Mouse (Mus musculus) CH12F3 (cell line): ENCODE measurements around the gene Itfg2.

Experiments
- in situ Hi-C: fragments of 300-500 bp; cut with MboI; formaldehyde crosslinking; loops from 2 replicates; pipeline ENCODE4 v1.14.3; 2020; ENCODE audit warnings: low sequenced_read_pairs

The Itfg2 gene

DNA sequence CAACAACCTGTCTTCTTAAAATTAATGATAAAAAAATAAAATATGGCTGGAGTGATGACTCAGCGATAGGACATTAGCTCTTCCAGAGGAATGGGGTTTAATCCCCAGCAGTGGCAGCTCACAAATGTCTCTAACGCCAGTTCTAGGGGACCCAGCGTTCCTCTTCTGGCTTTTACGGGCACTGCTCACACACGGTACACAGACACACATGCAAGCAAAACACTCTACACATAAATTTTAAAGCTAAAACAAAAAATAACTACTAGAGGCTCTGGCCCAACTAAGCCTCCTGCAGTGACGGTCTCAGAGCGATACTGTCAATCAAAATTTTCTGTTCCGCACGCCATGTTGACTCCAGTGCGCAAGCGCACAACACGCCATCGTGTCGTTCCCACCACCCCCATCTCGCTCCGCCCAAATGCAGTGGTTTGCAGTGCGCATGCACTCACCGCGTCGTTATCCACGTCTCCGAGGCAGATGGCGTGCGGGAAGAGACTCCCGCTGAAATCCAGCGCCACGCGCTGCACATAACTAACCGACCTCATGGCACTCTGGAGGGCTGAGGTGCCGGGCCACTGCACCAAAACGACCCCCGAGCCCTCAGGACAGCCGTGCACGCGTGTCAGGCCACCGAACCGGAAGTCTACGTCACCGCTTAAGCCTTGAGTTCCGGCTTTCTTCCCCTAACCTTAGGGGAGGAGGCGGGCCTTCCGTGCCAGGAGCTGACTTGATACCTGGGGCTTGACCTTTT, at the start of gene Itfg2:
Gene Itfg2, minus strand, starts transcription at position 663 of the 751 bp plus-strand sequence.
- in situ Hi-C loops: no loop called here

DNA sequence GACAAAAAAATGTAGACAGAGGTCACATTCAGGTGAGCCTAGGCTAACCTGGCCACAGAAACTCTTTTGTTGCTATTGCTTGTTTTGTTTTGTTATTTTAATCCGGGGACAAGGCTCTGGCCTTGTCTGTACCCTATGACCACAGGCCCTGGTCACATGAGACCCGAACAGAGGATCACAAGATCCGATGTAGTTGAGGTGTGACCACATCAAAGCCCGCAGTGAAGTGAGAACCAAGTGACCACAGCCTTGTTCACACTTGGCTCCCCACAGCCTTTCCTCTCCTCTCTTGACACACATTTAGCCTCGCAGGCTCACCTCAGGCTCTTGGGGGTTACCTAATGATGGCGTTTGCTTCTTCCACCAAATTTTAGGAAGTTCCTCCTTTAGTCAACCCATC, 49.4 kb upstream of the Itfg2 start:
- in situ Hi-C loops: no loop called here

DNA sequence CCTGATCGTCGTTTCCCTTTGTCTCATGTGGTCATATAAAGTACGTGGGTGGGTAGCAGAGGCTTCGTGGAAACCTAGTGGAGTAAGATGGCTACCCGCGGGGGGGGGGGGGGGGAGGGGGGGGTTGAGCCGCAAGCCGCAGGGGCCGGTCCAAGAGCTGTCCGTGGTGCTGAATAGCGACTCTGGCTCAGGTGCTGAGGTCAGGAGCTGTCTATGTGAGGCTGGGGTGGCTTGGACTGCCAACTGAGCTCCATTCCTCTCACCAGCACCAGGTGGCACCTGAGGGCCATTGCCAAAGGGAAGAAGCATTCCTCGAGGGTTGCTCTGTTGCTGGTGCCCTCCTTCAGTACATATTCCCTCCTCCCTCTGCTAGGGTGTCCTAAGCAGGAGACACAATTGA, 44.7 kb upstream of the Itfg2 start:
- in situ Hi-C loops: no loop called here

DNA sequence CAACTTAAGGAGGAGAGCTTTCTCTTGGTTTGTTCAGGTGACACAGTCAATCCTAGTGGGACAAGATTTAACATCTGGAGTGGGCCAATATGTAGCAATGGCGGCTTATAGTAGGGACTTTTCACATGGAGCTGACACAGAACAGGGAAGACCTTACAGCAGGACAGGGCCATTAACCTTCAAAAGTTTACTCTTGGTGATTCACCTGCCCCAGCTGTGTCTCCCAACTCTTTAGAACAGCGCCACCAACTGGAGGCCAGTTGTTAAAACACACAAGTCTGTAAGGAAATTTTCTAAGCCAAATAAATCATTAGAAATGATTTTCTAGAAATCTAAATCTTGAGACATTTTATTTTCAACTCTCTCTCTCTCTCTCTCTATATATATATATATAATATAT, 42.6 kb upstream of the Itfg2 start:
- in situ Hi-C loops: no loop called here

DNA sequence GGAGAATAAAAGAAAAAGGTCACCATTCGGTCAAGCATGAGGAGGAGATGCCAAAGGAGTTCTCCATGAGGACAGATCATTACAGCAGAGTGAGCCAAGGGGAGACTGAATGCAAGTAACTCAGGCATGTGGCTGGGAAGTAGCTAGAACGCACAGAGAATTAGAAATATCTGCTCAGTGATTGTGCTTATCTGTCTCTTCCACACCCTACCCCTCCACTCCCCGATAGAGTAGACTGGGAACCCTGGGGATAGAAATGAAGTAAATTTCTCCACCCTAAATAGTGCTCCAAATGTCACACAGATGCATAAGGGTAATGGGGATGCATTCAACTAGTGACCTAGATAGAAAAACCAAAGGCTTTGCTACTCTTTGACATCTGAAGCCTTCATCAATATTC, 41.8 kb upstream of the Itfg2 start:
- in situ Hi-C loops: no loop called here

DNA sequence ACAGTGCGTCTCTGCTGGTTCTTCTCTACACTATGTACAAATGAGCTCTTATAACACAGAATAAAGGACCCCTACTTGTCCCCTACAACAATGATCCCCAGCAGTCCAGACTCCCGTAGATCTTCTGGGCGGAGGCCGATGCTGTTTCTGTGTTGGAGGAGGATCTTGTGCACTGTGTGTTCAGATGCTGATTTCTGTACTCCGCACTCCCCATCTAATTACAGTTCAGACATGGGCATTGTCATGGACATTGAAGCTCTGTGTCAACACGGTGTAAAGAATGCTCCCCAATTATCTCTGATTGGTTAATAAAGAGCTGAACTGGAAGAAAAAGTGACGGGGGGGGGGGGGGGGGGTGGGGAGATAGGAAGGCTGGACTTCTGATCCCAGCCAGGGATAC, 41.3 kb upstream of the Itfg2 start:
- in situ Hi-C loops: no loop called here

DNA sequence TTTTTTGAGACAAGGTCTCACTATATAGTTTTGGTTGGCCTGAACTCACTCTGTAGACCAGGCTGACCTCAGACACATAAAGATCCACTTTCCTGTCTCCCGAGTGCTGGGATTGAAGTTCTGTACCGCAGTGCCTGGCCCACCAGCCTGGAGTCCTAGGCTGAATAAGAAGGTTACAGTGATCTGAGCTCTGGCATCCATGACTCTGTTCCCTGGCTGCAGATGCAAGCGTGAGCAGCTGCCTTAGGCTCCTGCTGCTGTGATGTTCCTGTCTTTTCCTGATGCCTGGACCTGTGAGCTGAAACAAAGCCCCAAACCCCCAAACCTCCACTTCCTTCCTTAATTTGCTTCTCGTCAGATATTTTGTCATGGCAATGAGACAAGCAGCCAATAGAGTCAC, 40.3 kb upstream of the Itfg2 start:
- in situ Hi-C loops: no loop called here

DNA sequence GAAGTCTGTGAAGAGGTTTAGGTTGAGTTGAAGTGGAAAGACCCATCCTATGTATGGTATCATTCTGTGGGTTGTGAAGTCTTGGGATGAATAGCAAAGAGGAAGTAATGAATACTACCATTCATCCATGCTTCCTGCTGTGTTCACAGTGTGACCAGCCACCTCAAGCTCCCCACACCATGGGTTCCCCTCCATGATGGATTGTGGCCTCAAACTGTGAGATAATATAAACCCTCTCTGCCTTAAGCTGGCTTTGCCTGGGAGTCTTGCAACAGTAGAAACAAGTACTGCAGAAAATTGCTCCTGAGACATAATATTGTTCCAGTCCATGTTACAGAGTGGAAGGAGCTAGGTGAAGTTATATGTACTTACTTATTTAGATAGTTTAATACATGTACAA, 36.9 kb upstream of the Itfg2 start:
- in situ Hi-C loops: no loop called here

DNA sequence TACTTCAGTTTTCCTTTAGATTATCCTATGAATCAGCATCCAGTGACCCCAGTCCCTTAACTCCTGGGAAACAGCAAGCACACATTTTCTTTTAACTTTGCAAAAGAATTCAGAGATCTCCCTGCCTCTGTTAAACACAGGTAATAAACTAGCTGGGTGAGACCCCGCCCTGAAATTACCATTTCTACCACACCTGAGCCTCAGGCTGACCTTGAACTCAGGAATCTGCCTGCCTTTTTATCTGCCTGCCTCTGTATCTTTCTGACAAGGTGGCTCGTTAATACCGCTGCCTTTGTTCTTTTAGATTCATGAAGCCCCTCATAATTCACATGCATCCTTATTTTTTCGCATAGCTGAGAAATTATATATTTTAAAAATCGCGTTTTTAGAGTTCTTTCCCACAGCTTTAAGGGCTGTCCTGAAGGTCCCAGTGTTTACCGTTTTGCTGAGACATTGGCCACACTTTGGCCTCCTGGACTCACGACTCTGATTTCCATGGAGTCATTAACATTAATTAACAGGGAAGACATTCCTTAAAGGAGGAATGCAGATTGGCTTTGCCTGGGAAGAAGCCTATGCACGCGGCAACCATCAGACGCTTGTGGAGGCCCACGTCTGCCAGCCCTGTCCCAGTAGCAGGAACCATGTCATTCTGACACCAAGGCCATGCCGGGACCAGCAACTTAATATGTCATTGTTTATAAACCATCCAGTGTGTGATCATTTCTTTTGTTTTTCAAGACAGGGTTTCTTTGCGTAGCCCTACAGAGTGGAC, 36.2 kb upstream of the Itfg2 start:
- in situ Hi-C loops: no loop called here

DNA sequence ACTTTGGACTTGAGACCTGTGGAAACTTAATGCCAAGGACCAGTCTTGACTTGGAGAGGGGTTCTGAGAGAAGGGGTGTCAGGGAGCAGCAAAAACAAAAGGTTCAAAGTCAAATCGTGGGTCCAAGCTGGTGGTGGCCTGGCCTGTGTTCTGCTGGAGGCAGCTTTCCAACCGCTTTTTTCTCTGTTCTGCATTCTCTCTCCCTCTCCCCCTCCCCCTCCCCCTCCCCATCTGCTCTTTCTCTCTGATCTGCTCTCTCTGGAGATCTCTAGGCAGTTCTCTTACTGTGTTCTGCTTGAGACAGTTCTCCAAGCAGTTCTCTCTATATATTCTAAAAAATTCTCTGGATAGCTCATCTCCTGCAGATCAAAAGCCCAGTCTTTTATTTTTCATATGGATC, 35.6 kb upstream of the Itfg2 start:
- in situ Hi-C loops: no loop called here

DNA sequence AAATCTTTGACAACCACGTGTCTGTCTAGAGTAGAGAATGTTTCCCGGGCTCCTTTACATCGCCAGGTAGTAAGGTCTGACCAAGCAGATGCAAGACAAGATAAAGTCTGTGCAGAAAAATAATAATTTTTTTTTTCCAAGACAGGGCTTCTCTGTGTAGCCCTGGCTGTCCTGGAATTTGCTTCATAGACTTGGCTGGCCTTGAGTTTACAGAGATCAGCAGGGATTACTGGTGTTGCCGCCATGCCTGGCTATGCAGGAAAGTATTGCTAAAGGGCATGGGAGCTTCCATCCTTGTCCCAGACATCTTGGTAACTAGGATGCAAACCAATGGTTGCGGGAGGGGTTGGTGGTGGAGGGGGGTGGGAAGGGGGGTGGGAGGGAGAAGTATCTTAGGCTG, 32.5 kb upstream of the Itfg2 start:
- in situ Hi-C loops: no loop called here

DNA sequence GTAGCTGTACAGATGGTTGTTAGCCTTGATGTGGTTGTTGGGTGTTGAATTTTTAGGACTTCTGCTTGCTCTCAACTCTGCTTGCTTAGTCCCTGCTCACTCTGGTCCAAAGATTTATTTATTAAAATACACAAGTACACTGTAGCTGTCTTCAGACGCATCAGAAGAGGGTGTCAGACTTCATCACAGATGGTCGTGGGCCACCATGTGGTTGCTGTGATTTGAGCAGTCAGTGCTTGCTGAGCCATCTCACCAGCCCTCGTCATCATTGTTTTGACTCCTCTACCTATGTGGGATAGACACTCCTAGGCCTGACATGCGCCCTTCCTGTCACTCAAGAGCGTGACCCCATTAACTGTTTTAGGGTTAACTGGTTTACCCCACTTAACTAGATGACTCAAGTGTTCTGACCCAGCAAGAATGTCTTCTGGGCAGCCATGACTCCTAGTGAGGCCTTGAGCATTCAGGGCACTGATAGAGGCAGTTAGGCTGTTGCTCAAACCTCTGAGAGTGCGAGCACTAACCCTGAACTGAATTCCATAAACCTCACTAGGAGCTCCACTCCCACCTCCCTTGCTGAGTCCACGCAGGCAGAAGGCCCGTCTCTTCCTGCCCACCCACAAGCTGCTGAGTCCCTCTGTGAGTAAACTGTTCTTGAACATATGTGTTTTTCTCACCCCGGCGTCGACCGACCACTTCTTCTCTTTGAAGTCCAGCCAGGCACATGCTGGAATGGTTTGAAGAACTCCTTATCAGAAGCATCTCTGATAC, 31.3 kb upstream of the Itfg2 start:
- in situ Hi-C loops: no loop called here

DNA sequence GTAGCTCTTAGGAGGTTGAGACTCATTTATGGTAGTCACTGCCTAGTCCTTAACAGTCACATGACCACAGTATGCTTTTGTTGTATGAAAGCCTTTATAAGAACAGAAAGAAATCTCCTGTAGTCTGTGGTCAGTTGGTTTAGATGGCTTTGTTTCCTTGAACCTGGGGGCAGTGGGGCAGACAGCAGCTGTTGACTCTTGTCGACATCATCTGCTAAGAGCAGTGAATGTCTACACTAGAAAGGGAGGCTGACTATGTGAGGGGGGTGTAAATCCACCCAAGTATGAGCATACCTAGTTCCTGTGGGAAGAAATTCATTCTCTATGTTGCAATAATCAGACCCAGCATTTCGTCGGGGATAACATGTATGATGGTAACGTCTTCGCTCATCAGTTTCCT, 22.3 kb upstream of the Itfg2 start:
- in situ Hi-C loops: no loop called here

DNA sequence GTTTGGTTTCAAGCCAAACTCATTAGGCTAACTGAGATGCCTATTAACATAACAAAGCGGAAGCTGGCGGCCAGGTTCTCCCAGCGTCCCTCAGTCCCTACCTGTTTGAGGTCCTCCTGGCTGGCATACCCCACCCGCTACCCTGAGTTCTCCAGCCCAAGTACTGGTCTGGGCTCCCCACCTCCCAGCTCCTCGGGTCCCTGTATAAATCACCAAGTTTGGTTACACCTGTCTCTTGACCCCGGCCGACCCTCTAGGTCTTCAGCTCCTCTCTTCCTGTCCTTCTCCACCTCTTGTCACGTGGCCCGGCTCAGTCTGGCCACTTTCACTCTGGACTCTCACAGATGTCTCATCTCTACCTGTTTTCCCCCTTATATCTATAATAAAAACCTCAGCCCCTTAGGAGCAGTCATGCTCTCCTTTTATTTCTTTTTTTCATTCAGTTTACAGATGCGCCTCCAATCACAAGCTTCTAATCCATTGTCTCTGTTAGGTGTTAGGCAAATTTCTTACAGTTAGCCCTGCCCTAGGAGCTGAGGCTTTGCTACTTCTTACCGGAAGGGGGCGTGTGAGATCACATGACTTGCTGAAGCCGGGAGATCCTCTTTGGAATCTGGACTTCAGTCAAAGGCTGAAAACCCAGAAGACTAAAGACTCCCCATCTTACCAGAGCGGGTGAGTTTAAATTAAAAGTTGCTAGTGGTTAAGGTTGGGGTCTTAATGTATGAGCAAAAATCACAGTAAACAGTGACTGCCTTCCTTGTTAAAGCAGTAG, 21.2 kb upstream of the Itfg2 start:
- in situ Hi-C loops: no loop called here

DNA sequence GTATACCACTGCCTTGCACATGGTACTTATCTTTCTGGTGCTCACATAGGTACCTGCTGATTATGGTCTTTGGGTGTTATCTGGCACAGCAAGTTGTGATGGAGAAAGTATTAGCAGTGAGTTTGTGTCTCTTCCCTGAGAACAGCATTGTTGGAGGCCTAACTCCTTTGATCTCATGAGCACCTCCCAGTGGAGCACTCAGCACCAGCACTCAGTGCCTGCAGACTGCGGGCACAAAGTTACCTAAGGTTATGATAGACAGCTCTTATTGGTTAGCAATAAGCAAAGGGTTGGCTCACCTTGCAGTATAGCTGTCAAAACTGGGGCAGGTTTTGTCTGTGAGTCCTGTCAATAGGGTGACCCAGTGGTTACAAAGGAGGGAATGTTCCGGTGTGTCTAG, 15.5 kb upstream of the Itfg2 start:
- in situ Hi-C loops: no loop called here

DNA sequence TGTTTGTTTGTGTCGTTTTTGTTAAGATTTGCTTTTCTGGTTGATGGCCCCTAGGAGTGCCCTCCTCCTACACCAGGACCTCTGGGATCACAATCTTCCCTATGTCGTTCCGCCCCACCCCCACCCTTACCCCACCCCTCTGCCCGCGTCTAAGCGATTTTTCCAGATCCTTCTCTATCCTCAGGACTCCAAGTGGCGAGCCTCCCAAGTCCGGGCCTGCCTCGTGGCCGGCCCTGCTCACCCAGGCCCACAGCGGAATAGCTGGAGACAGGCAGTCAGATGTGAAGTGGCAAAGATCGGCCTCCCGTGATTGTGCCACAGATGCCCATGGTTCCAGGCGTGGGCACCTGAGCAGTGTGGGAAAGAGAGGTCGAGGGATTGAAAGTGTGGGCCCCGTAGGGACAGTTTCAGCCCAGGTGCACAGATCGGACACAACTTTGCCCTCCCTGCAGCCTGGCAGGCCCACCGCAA, 14.2 kb upstream of the Itfg2 start:
- in situ Hi-C loops: no loop called here

DNA sequence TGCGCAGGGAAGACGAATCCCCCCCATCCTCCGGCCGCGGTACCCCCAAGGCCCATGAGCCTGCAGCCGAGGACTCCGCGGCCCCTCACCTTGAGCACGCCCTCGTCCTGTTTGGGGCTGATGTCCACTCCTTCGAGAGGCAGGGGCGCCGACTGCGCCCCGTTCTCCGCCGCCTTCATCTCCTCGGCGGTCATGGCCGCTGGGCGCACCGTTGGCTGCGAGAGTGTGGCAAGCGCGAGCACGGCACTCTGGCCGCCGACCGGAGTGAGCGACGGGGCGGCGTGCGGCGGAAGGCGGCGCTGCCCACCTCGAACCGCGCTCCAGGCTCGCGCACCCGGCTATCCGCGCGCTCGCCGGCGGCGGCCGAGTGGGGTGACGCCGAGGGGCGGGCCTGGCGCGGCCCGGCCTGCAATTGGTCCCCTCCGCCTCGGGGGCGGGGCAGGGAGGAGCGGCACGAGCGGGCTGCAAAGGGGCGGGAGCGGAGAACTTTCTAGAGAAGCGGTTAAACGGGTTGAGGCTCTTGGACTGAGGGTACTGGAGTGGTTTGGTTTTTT, 13.7 kb upstream of the Itfg2 start, which contains the start of gene Fkbp4:
Gene Fkbp4, minus strand, starts transcription at position 361 of the 554 bp plus-strand sequence.
- in situ Hi-C loops: no loop called here

DNA sequence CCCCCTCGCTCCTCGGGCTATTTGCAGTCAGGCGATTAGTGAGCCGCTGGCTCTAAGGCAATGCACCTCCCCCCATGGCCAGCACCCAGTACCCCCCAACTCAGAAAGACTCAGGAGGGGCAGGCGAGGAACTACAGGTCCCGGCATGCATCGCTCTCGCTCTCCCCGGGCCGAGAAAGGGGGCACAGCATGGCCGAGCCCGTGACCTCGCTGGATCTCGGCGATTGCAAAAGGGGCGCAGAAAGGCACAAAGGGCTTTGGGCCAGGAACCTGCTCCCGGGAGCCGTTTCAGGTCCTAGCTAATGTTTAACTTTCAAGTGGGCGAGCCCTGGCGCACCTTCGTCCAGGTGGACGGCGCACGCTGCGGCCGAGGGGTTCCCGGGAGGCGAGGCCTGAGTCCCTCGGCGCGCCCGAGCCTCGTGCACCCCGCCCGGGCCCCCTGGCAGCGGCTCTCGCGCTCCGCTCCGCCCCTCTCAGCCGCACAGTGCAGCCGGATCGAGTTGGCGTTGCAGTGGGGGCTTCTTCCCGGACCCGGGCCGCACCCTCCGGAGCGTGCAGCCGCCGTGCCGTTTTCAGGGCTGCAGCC, 13.1 kb upstream of the Itfg2 start:
- in situ Hi-C loops: no loop called here

DNA sequence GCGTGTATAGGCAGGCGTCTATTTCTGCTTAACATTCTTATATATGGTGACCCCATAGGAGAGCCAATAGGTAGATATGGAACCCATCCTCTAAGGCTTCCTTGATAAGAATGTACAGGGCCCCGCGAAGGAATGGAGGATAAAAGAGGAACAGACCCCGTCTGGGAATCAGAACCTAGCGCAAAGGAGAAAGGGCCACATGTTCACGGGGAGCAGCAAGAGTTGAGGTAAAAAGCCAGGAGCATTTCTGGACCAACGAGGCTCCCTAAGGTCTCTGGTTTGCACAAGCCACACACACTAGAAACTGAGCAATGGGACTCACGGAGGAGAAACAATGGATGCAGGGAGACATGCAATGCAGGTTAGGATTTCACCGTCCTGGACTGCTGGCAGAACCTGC, 12.6 kb upstream of the Itfg2 start:
- in situ Hi-C loops: no loop called here

DNA sequence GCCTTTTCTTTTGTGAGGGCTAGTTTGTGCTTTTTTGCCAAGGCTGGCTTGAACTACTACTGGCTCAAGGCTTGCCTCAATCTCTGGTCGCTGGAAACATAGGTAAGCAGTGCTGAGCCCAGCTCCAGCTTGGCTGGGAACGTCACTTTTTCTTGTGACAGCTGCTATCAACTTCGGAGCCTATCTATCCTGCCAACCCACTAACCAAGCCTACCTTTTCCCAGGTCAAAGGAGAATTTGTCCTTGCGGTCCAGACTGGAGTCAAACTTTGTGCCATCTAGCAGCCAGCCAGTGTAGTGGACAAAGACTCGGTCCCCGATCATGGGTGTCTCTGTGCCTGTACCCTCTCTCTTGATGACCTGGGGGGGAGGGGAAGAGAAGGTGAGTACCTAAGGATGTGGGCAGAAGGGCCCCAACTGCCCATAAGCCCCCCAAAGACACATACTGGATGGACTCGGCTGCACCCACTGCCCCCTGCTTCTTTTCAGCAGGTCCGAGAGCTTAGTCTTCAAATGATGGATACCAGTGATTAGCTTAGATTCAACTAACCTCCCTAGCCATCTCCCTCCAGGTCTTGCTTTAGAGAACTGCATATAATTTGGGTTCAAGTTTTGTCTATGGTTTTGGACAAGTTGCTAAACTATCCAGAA, 11.8 kb upstream of the Itfg2 start:
- in situ Hi-C loops: no loop called here
